Mouse (Mus musculus) embryonic fibroblast, embryonic 13.5 days (primary cell): ENCODE measurements at regions not wholly inside any gene's neighbourhood (a gene's known extent, or its start where the extent isn't known, plus 50 kb on each side); places are given as distances from the start of the nearest gene placed in this dataset.

Experiments used
- CTCF ChIP-seq: IDR thresholded peaks from 2 replicates; pipeline ENCODE4 v1.5.1; 2011; ENCODE audit warnings: mild to moderate bottlenecking, control low read depth, low read length, moderate library complexity, borderline replicate concordance; ENCODE audit not compliant: insufficient read depth
- POLR2A ChIP-seq: IDR thresholded peaks from 2 replicates; pipeline ENCODE4 v1.6.1; 2011; ENCODE audit warnings: low read depth, mild to moderate bottlenecking, control low read depth, low read length, moderate library complexity

- TF ChIP-seq CTCF (no peak), POLR2A (no peak)
Measured at GRCm38 (mm10) chr5:97222489-97223237, 111.3 kb upstream of the Paqr3 start.
